ENCODE assay signal across 7 mouse cellular contexts in genomic region chr13:54565594-54566345, GRCm38 (mm10). TPM values are rescaled to one million over a fixed set of nuclear protein-coding genes. Genes with fewer than 3 reads are reported as not detected.
A peak's percentile ranks its signal among the peaks of the same experiment; 100 is the strongest.
DNase-seq lines count a peak whose midpoint lies in the region; ATAC-seq and TF ChIP-seq lines count a peak whose summit lies in the region.

No protein-coding gene starts in this region.

- peak overlapping the region; percentile 34 for H3K4me2 ChIP-seq in forebrain, embryonic 11.5 days (ENCODE audit: low read depth, low read length, severe bottlenecking)
- H3K4me2 ChIP-seq in hindbrain, embryonic 11.5 days (replicated peaks; ENCODE audit: low read depth, low read length) = peak overlapping the region; percentile 51

- H3K9me3 ChIP-seq in MEL (replicated peaks; ENCODE audit: insufficient read depth, low read length) = no peaks in the 10 kb centered on the region
- no peaks in the 10 kb centered on the region for H3K9me3 ChIP-seq in forebrain, embryonic 11.5 days (ENCODE audit: control insufficient read depth, low read length)
- no peaks in the 10 kb centered on the region for H3K9me3 ChIP-seq in hindbrain, embryonic 11.5 days (ENCODE audit: control insufficient read depth, low read length)

- peak overlapping the region; percentile 71 for H3K27ac ChIP-seq in MEL (ENCODE audit: control insufficient read depth, low read depth, low read length)
- H3K27ac ChIP-seq in forebrain, embryonic 11.5 days (ENCODE audit: low read depth, low read length) = no peak overlapping the region
- H3K27ac ChIP-seq in hindbrain, embryonic 11.5 days (ENCODE audit: low read depth, low read length) = no peak overlapping the region
- H3K27ac ChIP-seq in left cerebral cortex, adult 2 months = peak overlapping the region; percentile 90; the same call in 1 of the 2 replicates

- peaks cover 0 to 11% of the 10 kb centered on the region in 2 experiments; a peak in 2 of 4 replicates for H3K36me3 ChIP-seq in MEL (ENCODE audit: control insufficient read depth in 1 of 2, insufficient read depth in 2 of 2, low read length in 2 of 2)
- H3K36me3 ChIP-seq in forebrain, embryonic 11.5 days (ENCODE audit: control insufficient read depth, insufficient read depth, low read length) = no peaks in the 10 kb centered on the region
- no peaks in the 10 kb centered on the region for H3K36me3 ChIP-seq in hindbrain, embryonic 11.5 days (ENCODE audit: control insufficient read depth, insufficient read depth, low read length)

- TF ChIP-seq EP300 in MEL (IDR thresholded peaks at IDR 0.05; ENCODE audit: low read depth in 1 of 2, low read length in 2 of 2) = peak in 1 of 2 experiments; percentile 28; a peak in 1 of 4 replicates

- peaks cover 0 to 13% of the 10 kb centered on the region in 2 experiments; a peak in 2 of 4 replicates for H3K4me1 ChIP-seq in MEL (ENCODE audit: control insufficient read depth in 1 of 2, insufficient read depth in 2 of 2, low read length in 2 of 2)
- peaks cover 6% of the 10 kb centered on the region; the same call in 1 of the 2 replicates for H3K4me1 ChIP-seq in forebrain, embryonic 11.5 days (replicated peaks; ENCODE audit: control insufficient read depth, insufficient read depth, low read length)
- H3K4me1 ChIP-seq in hindbrain, embryonic 11.5 days (replicated peaks; ENCODE audit: control insufficient read depth, insufficient read depth, low read length) = no peaks in the 10 kb centered on the region

- H3K4me3 ChIP-seq in MEL (ENCODE audit: control insufficient read depth in 1 of 2, insufficient read depth in 1 of 2, low read depth in 2 of 2, low read length in 2 of 2) = peak overlapping the region; percentile 61 to 73
- peak overlapping the region; percentile 81 for H3K4me3 ChIP-seq in forebrain, embryonic 11.5 days (ENCODE audit: low read depth, low read length)
- peak overlapping the region; percentile 99 for H3K4me3 ChIP-seq in hindbrain, embryonic 11.5 days (ENCODE audit: low read depth, low read length)
- peak overlapping the region; percentile 90 for H3K4me3 ChIP-seq in left cerebral cortex, adult 2 months

- no peaks in the 10 kb centered on the region for H3K27me3 ChIP-seq in MEL (ENCODE audit: control insufficient read depth in 1 of 2, insufficient read depth in 2 of 2, low read length in 2 of 2)
- H3K27me3 ChIP-seq in forebrain, embryonic 11.5 days (ENCODE audit: control insufficient read depth, insufficient read depth, low read length) = no peaks in the 10 kb centered on the region
- no peaks in the 10 kb centered on the region for H3K27me3 ChIP-seq in hindbrain, embryonic 11.5 days (ENCODE audit: control insufficient read depth, insufficient read depth, low read length)

- peak overlapping the region; percentile 66 for H3K9ac ChIP-seq in MEL (ENCODE audit: control insufficient read depth, low read depth, low read length, poor library complexity, severe bottlenecking)
- peak overlapping the region; percentile 91; the same call in 1 of the 2 replicates for H3K9ac ChIP-seq in forebrain, embryonic 11.5 days (ENCODE audit: low read length)
- H3K9ac ChIP-seq in hindbrain, embryonic 11.5 days (ENCODE audit: low read depth, low read length) = 0 out of 2 replicates have a peak overlapping the region, but pooled peaks have one; percentile 38

- intact Hi-C loops in left cerebral cortex, adult 2 months (cut with DNase I) = loop anchor here (1.0 to 5.0 kb wide), 2 partner anchors 9 to 98 kb away; partner anchors contain the start of gene Thoc3

- peak; percentile 59 to 76 (median 65) for TF ChIP-seq CTCF in MEL (IDR thresholded peaks at IDR 0.05 in 2 of 3, conservative IDR thresholded peaks at IDR 0.05 in 1 of 3; ENCODE audit: control insufficient read depth in 1 of 3, insufficient read depth in 1 of 3, low read depth in 2 of 3, low read length in 3 of 3, poor library complexity in 1 of 3, severe bottlenecking in 1 of 3)
- peak; percentile 68 for TF ChIP-seq CTCF in left cerebral cortex, adult 2 months (IDR thresholded peaks at IDR 0.05)

- DNase-seq in MEL (ENCODE audit: low read depth, low spot score) = peak; percentile 85
- peak; percentile 71 for DNase-seq in brain, adult 2 months (ENCODE audit: low read depth, low spot score)
- peak; percentile 71 for DNase-seq in forebrain, embryonic 11.5 days (ENCODE audit: low spot score)
- peak; percentile 65 for DNase-seq in hindbrain, embryonic 11.5 days (ENCODE audit: low spot score)
- DNase-seq in left cerebral cortex, adult 2 months (ENCODE audit: extremely low spot score in 1 of 2, low spot score in 2 of 2) = peak; percentile 43 to 48
- peak; percentile 74 for DNase-seq in lung, postnatal 36 days
- DNase-seq in spleen, postnatal 36 days (ENCODE audit: low spot score in 2 of 2) = peak; percentile 38 to 49

- WGBS in forebrain, embryonic 11.5 days = 40% methylated on average over 8 of the region's 8 CpGs
- 47% methylated on average over 8 of the region's 8 CpGs for WGBS in hindbrain, embryonic 11.5 days

- TF ChIP-seq RAD21 in MEL (IDR thresholded peaks at IDR 0.05; ENCODE audit: low read depth, low read length) = no peak; the same call in 1 of the 2 replicates

- peaks cover 20% of the 10 kb centered on the region for H3K79me2 ChIP-seq in MEL (ENCODE audit: control insufficient read depth, insufficient read depth, low read length, poor library complexity)

- peak; percentile 62 for ATAC-seq in forebrain, embryonic 11.5 days (replicated peaks; ENCODE audit: low FRiP score)
- peak; percentile 64 for ATAC-seq in hindbrain, embryonic 11.5 days (ENCODE audit: low FRiP score)

- TF ChIP-seq POLR2A in MEL (IDR thresholded peaks at IDR 0.05; ENCODE audit: control insufficient read depth in 1 of 2, insufficient read depth in 1 of 2, low read depth in 1 of 2, low read length in 2 of 2, poor library complexity in 1 of 2) = no peak

TF ChIP-seq in MEL, 35 proteins besides CTCF, POLR2A, EP300 and RAD21 (continues in another document):
- no peak for TF ChIP-seq GATA1 (IDR thresholded peaks at IDR 0.05; ENCODE audit: low read depth, low read length)
- no peak for TF ChIP-seq USF1 (IDR thresholded peaks at IDR 0.05; ENCODE audit: low read depth, low read length)
- no peak; the same call in 1 of the 2 replicates for TF ChIP-seq CHD2 (IDR thresholded peaks at IDR 0.05; ENCODE audit: low read length)
- no peak for TF ChIP-seq RCOR1 (IDR thresholded peaks at IDR 0.05; ENCODE audit: low read depth, low read length)
- TF ChIP-seq MEF2A (IDR thresholded peaks at IDR 0.05; ENCODE audit: extremely low read depth, insufficient replicate concordance, low read depth, low read length, poor library complexity, severe bottlenecking) = no peak
- TF ChIP-seq HCFC1 (IDR thresholded peaks at IDR 0.05; ENCODE audit: low read depth, low read length) = no peak
- TF ChIP-seq TBP (IDR thresholded peaks at IDR 0.05; ENCODE audit: low read depth, low read length) = 0 out of 2 replicates have a peak, but pooled peaks have one; percentile 22
- TF ChIP-seq ETS1 (IDR thresholded peaks at IDR 0.05; ENCODE audit: low read depth, low read length) = no peak
- TF ChIP-seq NRF1 (IDR thresholded peaks at IDR 0.05; ENCODE audit: insufficient read depth, low read depth, low read length, poor library complexity, severe bottlenecking) = no peak
- TF ChIP-seq ZC3H11A (IDR thresholded peaks at IDR 0.05; ENCODE audit: low read depth, low read length) = no peak
- TF ChIP-seq TCF12 (IDR thresholded peaks at IDR 0.05; ENCODE audit: low read depth, low read length) = 0 out of 2 replicates have a peak, but pooled peaks have one; percentile 18
- TF ChIP-seq BHLHE40 (IDR thresholded peaks at IDR 0.05; ENCODE audit: borderline replicate concordance, low read depth, low read length) = no peak

RNA-seq across cellular contexts. Expression of gene 4833439L19Rik, which starts 0.5 kb away (rescaled TPM):
- total RNA-seq in MEL (2012; rRNA removed) = 32.0 and 34.2 TPM in 2 replicates
- 10 to 100 TPM in 1 of 2 experiments, not detected in 1; 53.8 TPM for polyA plus RNA-seq in MEL (2012; ENCODE audit: insufficient read depth in 1 of 2, insufficient read length in 2 of 2, low read depth in 1 of 2, low replicate concordance in 2 of 2, missing spikeins in 1 of 2)
- polyA plus RNA-seq in forebrain, embryonic 11.5 days (2014; fragmentation: Nextera tagmentation; extraction: Ambion mirVana) = 250 and 259 TPM in 2 replicates
- 262 and 268 TPM in 2 replicates for polyA plus RNA-seq in hindbrain, embryonic 11.5 days (2014; fragmentation: Nextera tagmentation; extraction: Ambion mirVana)
- total RNA-seq in left cerebral cortex, adult 2 months (2021) = 100 to 1,000 TPM; 134 to 143 TPM

RNA-seq across cellular contexts. Expression of gene Arl10, which starts 9.0 kb away (rescaled TPM):
- 3.8 and 5.1 TPM in 2 replicates for total RNA-seq in MEL (2012; rRNA removed)
- 10 to 100 TPM in 1 of 2 experiments, not detected in 1; 10.9 TPM for polyA plus RNA-seq in MEL (2012; ENCODE audit: insufficient read depth in 1 of 2, insufficient read length in 2 of 2, low read depth in 1 of 2, low replicate concordance in 2 of 2, missing spikeins in 1 of 2)
- 26.4 and 30.3 TPM in 2 replicates for polyA plus RNA-seq in forebrain, embryonic 11.5 days (2014; fragmentation: Nextera tagmentation; extraction: Ambion mirVana)
- 28.4 and 39.1 TPM in 2 replicates for polyA plus RNA-seq in hindbrain, embryonic 11.5 days (2014; fragmentation: Nextera tagmentation; extraction: Ambion mirVana)
- total RNA-seq in left cerebral cortex, adult 2 months (2021) = 10 to 100 TPM; 24.1 to 25.6 TPM

RNA-seq across cellular contexts. Expression of gene Nop16, which starts 24.1 kb away (rescaled TPM):
- 126 and 131 TPM in 2 replicates for total RNA-seq in MEL (2012; rRNA removed)
- polyA plus RNA-seq in MEL (2012; ENCODE audit: insufficient read depth in 1 of 2, insufficient read length in 2 of 2, low read depth in 1 of 2, low replicate concordance in 2 of 2, missing spikeins in 1 of 2) = 100 to 1,000 TPM in 1 of 2 experiments, not detected in 1; 172 TPM
- 71.1 and 78.9 TPM in 2 replicates for polyA plus RNA-seq in forebrain, embryonic 11.5 days (2014; fragmentation: Nextera tagmentation; extraction: Ambion mirVana)
- 62.5 and 63.0 TPM in 2 replicates for polyA plus RNA-seq in hindbrain, embryonic 11.5 days (2014; fragmentation: Nextera tagmentation; extraction: Ambion mirVana)
- 10 to 100 TPM; 24.1 to 26.8 TPM for total RNA-seq in left cerebral cortex, adult 2 months (2021)

RNA-seq across cellular contexts. Expression of gene Higd2a, which starts 24.2 kb away (rescaled TPM):
- 54.0 and 59.8 TPM in 2 replicates for total RNA-seq in MEL (2012; rRNA removed)
- 100 to 1,000 TPM in 1 of 2 experiments, not detected in 1; 131 TPM for polyA plus RNA-seq in MEL (2012; ENCODE audit: insufficient read depth in 1 of 2, insufficient read length in 2 of 2, low read depth in 1 of 2, low replicate concordance in 2 of 2, missing spikeins in 1 of 2)
- 144 and 150 TPM in 2 replicates for polyA plus RNA-seq in forebrain, embryonic 11.5 days (2014; fragmentation: Nextera tagmentation; extraction: Ambion mirVana)
- 166 and 167 TPM in 2 replicates for polyA plus RNA-seq in hindbrain, embryonic 11.5 days (2014; fragmentation: Nextera tagmentation; extraction: Ambion mirVana)
- total RNA-seq in left cerebral cortex, adult 2 months (2021) = 100 to 1,000 TPM; 134 to 144 TPM

RNA-seq across cellular contexts. Expression of gene Cltb, which starts 45.4 kb away (rescaled TPM):
- 23.5 and 25.0 TPM in 2 replicates for total RNA-seq in MEL (2012; rRNA removed)
- 10 to 100 TPM in 1 of 2 experiments, not detected in 1; 59.9 TPM for polyA plus RNA-seq in MEL (2012; ENCODE audit: insufficient read depth in 1 of 2, insufficient read length in 2 of 2, low read depth in 1 of 2, low replicate concordance in 2 of 2, missing spikeins in 1 of 2)
- polyA plus RNA-seq in forebrain, embryonic 11.5 days (2014; fragmentation: Nextera tagmentation; extraction: Ambion mirVana) = 20.0 TPM in 2 replicates
- 32.3 and 36.8 TPM in 2 replicates for polyA plus RNA-seq in hindbrain, embryonic 11.5 days (2014; fragmentation: Nextera tagmentation; extraction: Ambion mirVana)
- total RNA-seq in left cerebral cortex, adult 2 months (2021) = 100 to 1,000 TPM; 304 to 316 TPM

Comparison
In these comparisons a context has a peak if more than half of its experiments do, and no peak if none do; other contexts are left out.
1. H3K27ac ChIP-seq: peak in MEL (single experiment) and left cerebral cortex, adult 2 months (single experiment); none in forebrain, embryonic 11.5 days (single experiment) and hindbrain, embryonic 11.5 days (single experiment).
2. H3K9ac ChIP-seq: peak in every context shown above with its lines; median percentile 91 in forebrain, embryonic 11.5 days; 66 in MEL; 38 in hindbrain, embryonic 11.5 days.
3. Peak in every context shown above with its lines, with median percentiles within 50 percentile points of each other: DNase-seq and H3K4me3 ChIP-seq.